Mouse (Mus musculus): ENCODE results near the gene Anapc15. TPM values are rescaled to one million over a fixed set of nuclear protein-coding genes. Genes with fewer than 3 reads are reported as not detected.
"Not testable (repeated sequence)": the region's sequence is repeated elsewhere in the genome, so short reads cannot be mapped to it uniquely, and the experiment has no call there.

Gene Anapc15
- total RNA-seq, 2 experiments from 2014 or later: 27.2 to 34.1 TPM

DNA sequence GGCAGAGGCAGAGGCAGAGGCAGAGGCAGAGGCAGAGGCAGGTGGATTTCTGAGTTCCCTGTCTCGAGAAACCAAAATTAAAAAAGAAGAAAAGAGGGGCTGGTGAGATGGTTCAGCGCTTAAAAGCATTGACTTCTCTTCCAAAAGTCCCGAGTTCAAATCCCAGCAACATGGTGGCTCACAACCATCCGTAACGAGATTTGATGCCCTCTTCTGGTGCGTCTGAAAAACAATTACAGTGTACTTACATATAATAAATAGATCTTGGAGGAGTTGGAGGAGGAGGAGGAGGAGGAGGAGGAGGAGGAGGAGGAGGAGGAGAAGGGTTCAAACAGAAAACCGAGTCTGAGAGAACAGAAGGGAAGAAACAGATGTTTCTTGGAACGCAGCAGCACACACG, 32.2 kb downstream of the Anapc15 start:
- no peak for DNase-seq (ENCODE audit: low spot score in 2 of 2)

GRCm38 (mm10) chr7:101896104-101897066, 32.9 kb downstream of the Anapc15 start:
- DNase-seq (ENCODE audit: low spot score in 2 of 2): peak; percentile 95 to 96

GRCm38 (mm10) chr7:101900331-101901097, 37.0 kb downstream of the Anapc15 start:
- no peak for DNase-seq (ENCODE audit: low spot score in 2 of 2)

GRCm38 (mm10) chr7:101901969-101902368, 38.5 kb downstream of the Anapc15 start:
- DNase-seq (ENCODE audit: low spot score in 2 of 2): no peak

DNA sequence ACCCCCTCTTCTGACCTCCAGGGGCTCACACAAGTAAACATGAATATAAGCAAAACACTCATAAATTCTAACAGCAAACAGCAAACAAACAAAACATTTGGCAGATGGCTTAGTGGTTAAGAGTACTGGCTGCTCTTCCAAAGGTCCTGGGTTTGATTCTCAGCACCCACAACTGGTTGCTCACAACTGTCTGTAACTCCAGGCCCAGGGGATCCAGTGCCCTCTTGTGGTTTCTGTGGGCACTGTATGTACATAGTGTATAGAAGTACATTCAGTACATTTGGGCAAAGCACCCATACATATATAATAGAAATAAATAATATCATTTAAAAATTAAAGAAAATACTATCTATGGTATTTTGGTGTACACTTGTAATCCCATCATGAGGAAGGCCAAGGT, 39.3 kb downstream of the Anapc15 start:
- no peak for DNase-seq (ENCODE audit: low spot score in 2 of 2)

GRCm38 (mm10) chr7:101905561-101906286, 42.2 kb downstream of the Anapc15 start, which contains the start of gene Lamtor1:
Gene Lamtor1 (plus strand): TSS chr7:101905904.
- DNase-seq (ENCODE audit: low spot score in 2 of 2): peak; percentile 100

GRCm38 (mm10) chr7:101906287-101906681, 42.8 kb downstream of the Anapc15 start, which contains the start of gene Tomt:
Gene Tomt (minus strand): TSS chr7:101906359.
- no peak for DNase-seq (ENCODE audit: low spot score in 2 of 2)

DNA sequence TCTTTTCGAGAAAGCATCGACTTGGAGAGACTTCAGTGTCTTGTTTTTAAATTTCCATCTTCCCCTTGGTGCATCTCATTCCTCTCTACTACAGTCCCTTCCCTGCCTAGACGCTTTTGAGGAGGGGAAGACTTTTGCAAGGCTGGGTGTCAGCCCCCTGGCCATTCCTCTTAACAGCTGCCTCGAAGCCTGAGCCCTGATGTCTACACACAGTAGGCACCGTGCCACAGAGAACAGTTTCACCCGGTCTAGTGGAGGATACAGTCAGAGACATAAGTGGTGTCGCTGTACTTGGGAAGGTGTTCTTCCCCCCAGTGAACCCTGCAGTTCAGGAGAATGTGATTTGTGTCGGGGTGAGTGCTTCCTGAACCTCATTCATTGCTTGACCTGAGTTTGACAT, 43.2 kb downstream of the Anapc15 start:
- no peak for DNase-seq (ENCODE audit: low spot score in 2 of 2)

DNA sequence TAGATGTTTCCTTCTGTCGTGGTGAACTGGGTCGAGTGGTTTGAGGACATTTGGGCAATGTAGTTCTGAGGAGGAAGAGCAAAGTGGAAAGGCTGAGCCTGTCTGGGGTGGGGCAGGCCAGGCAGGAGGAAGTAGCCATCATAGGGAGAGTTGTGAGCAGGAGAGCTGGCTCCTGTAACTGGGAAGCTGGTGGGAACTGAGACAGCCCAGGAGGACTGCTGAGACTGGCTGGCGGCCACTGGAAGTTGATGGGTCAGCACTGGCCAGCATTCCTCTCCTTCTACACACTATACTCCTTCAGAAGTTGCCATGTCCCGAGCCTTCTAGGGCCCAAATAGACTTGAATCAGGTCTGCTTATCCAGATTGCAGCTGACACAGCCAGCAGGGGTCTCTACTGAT, 44.9 kb downstream of the Anapc15 start:
- no peak for DNase-seq (ENCODE audit: low spot score in 2 of 2)

- no peak for DNase-seq (ENCODE audit: low spot score in 2 of 2)
These were observed 46.6 kb downstream of the Anapc15 start for GRCm38 (mm10) chr7:101910138-101910537.

DNA sequence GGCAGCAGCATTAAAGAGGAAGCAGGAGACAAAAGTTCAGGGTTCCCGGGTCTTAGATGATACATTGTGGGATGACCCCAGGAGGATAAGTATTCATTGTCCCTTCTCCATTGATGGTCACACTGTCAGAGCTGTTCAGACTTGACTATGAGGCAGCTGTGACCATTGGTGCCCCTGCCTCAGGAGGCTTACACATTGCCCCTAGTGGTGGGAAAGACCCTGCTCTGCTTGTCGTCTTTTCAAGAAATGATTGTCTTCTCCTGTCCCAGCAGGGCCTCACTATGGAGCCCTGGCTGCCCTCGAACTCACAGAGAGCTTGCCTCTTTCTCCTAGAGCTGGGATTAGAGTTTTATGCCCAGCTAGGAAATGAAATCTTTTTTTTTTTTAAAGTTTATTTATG, 48.5 kb downstream of the Anapc15 start:
- no peak for DNase-seq (ENCODE audit: low spot score in 2 of 2)

- peak; percentile 60 to 64 for DNase-seq (ENCODE audit: low spot score in 2 of 2)
These were observed 54.6 kb downstream of the Anapc15 start for GRCm38 (mm10) chr7:101918071-101918470.

GRCm38 (mm10) chr7:101925892-101926291, 62.4 kb downstream of the Anapc15 start:
- DNase-seq (ENCODE audit: low spot score in 2 of 2): not testable (repeated sequence)

GRCm38 (mm10) chr7:101928093-101928492, 64.6 kb downstream of the Anapc15 start:
- no peak for DNase-seq (ENCODE audit: low spot score in 2 of 2)

DNA sequence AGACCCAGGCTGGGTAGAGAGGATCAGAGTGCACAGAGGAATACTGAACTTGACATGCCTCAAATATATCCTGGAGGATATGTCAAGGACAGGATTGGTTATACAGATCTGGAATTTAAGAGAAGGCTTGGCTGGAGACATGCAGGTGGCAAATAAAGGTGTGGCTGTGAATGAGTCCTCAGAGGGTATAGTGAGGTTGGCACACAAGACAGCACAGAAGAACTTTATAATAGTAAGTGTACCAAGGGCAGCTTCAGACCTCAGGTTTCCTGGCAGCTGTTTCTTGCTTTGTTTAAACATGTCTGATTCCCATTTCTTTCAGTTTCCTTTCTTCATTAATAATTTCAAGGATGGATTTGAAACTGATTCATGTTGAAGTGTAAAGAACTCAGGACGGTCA, 69.0 kb downstream of the Anapc15 start:
- DNase-seq (ENCODE audit: low spot score in 2 of 2): no peak

DNA sequence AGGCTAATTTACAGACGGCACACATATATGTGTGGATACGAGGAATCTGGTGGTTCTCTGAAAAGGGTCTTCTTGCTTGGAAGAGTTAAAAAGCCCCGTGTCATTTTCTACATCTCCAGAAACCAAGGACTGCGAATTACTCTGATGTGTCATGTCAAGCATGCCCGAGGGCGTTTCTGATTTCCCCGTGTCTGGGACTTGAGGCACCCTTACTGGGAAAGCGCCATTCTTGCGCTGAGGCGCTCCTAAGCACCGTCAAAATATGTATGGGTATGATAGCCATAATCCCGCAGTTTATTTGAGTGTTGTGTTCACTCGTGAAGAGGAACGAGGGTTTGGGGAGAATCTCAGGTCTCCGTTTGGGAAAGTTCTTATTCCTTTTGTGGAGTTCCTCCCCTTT, 69.8 kb downstream of the Anapc15 start:
- DNase-seq (ENCODE audit: low spot score in 2 of 2): no peak

GRCm38 (mm10) chr7:101933751-101934240, 70.3 kb downstream of the Anapc15 start, which contains the start of the genes Lrrc51 and Numa1:
Gene Lrrc51 (minus strand): TSS chr7:101933895.
Gene Numa1 (plus strand): TSS chr7:101934111.
- peak; percentile 95 to 96 for DNase-seq (ENCODE audit: low spot score in 2 of 2)

- no peak for DNase-seq (ENCODE audit: low spot score in 2 of 2)
These were observed 72.4 kb downstream of the Anapc15 start for GRCm38 (mm10) chr7:101935957-101936356.

- no peak for DNase-seq (ENCODE audit: low spot score in 2 of 2)
These were observed 73.5 kb downstream of the Anapc15 start for GRCm38 (mm10) chr7:101936996-101937395.

DNA sequence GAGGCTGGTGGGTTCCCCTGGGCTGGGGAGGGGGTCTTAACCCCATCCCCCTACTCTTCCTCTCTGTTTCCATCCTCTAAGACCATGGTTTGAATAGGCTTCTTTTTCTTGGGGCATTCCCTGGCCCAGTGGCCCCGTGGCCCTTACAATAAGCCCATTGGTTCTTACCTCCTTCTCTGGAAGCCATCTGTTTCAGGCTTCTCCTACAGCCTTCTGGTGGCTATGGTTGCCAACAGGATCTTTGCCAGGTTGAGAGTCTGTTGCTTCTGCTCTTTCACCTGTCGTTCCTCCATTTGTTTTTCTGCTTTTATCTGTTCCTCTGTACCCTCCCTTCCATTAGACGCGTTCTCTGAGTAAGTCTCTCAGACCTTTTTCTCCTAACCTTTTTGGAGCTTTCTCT, 74.1 kb downstream of the Anapc15 start:
- peak in 1 of 2 experiments; percentile 24 for DNase-seq (ENCODE audit: low spot score in 2 of 2)

DNA sequence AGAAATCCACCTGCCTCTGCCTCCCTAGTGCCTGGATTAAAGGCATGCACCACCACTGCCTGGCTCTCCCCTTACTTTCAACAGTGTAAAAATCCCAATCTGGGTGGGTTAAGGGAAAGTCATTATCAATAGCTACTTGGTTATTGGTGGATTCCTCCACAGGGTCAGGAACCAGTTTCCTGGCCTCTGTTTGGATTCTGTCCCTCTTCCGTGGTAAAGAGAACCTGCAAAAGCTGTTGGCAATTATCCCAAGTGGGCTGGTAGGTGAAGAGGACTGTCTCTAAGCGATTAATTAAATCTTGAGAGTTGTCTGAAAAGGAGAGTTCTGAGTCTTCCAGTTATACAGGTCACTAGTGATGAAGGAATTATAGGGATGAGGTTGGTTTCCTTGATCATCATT, 74.8 kb downstream of the Anapc15 start:
- DNase-seq (ENCODE audit: low spot score in 2 of 2): no peak

Data from left cerebral cortex, adult 18-20 months (tissue).